Mouse (Mus musculus) midbrain, embryonic 14.5 days (tissue): ENCODE data around the gene 9130230L23Rik. TPM values are rescaled to one million over a fixed set of nuclear protein-coding genes. Genes with fewer than 3 reads are reported as not detected.
A peak's percentile ranks its signal among the peaks of the same experiment; 100 is the strongest.

Experiments used
- ATAC-seq: fragments of 200-750 bp; cut with Nextera tagmentation; 2 replicates; pipeline ENCODE4 v1.8.0; 2017; ENCODE audit warnings: moderate number of reproducible peaks, moderate library complexity; ENCODE audit not compliant: low FRiP score, low TSS enrichment
- DNase-seq: peaks from one replicate; pipeline ENCODE4 v3.0.0-alpha.2; 2015
- H3K27ac ChIP-seq: fragments of 300-500 bp; sonication (generic); replicated peaks from 2 replicates; pipeline ENCODE4 v1.5.1; 2014; ENCODE audit warnings: mild to moderate bottlenecking, low read depth, low read length, moderate library complexity
- H3K27me3 ChIP-seq: fragments of 300-500 bp; sonication (generic); 2 replicates; pipeline ENCODE4 v1.6.1; 2014; ENCODE audit warnings: low read length, control low read depth, mixed read lengths; ENCODE audit not compliant: control insufficient read depth, insufficient read depth
- H3K36me3 ChIP-seq: fragments of 300-500 bp; sonication (generic); 2 replicates; pipeline ENCODE4 v1.6.1; 2014; ENCODE audit warnings: low read length, control low read depth; ENCODE audit not compliant: control insufficient read depth, insufficient read depth
- H3K4me1 ChIP-seq: fragments of 300-500 bp; sonication (generic); 2 replicates; pipeline ENCODE4 v1.6.1; 2014; ENCODE audit warnings: mild to moderate bottlenecking, antibody characterized with exemption, low read length, control low read depth; ENCODE audit not compliant: control insufficient read depth, insufficient read depth
- H3K4me2 ChIP-seq: fragments of 300-500 bp; sonication (generic); 2 replicates; pipeline ENCODE4 v1.6.1; 2014; ENCODE audit warnings: mild to moderate bottlenecking, low read length, moderate library complexity
- H3K4me3 ChIP-seq: fragments of 300-500 bp; sonication (generic); replicated peaks from 2 replicates; pipeline ENCODE4 v1.5.1; 2014; ENCODE audit warnings: low read depth, low read length
- H3K9ac ChIP-seq: fragments of 300-500 bp; sonication (generic); replicated peaks from 2 replicates; pipeline ENCODE4 v1.6.1; 2014; ENCODE audit warnings: mild to moderate bottlenecking, low read length, moderate library complexity
- H3K9me3 ChIP-seq: fragments of 300-500 bp; sonication (generic); 2 replicates; pipeline ENCODE4 v1.6.1; 2016; ENCODE audit warnings: low read length, control low read depth, mixed read lengths; ENCODE audit not compliant: control insufficient read depth
- WGBS: fragments of 180-500 bp; shearing (Covaris S2); extraction: QIAGEN DNeasy Blood & Tissue Kit; methylation state at CpG from one replicate; pipeline ENCODE4 v1.1.7; 2014; 5-methylcytosine and 5-hydroxymethylcytosine counted together
- polyA plus RNA-seq: library from polyadenylated mRNA; unstranded; fragments of >200 nt; fragmentation: Nextera tagmentation; extraction: Ambion mirVana; gene quantifications from 2 replicates; pipeline ENCODE4 v1.2.1, GENCODE M21; 2014

Gene 9130230L23Rik
- polyA plus RNA-seq, 1 experiment from 2014 or later, result not detected

- no peak overlapping the region for H3K9ac ChIP-seq
- H3K36me3 ChIP-seq, result no peaks in the 10 kb centered on the region
- peaks cover 18% of the 10 kb centered on the region for H3K4me1 ChIP-seq
- no peak for DNase-seq
- no peak for ATAC-seq
- H3K4me2 ChIP-seq, result no peak overlapping the region
- H3K9me3 ChIP-seq, result no peaks in the 10 kb centered on the region
- 72% methylated on average over 4 of the region's 4 CpGs for WGBS
- peak overlapping the region; percentile 96 for H3K27ac ChIP-seq
- no peaks in the 10 kb centered on the region for H3K27me3 ChIP-seq
- H3K4me3 ChIP-seq, result no peak overlapping the region
Measured at GRCm38 (mm10) chr5:65951513-65951909, 52.6 kb downstream of the 9130230L23Rik start.

GRCm38 (mm10) chr5:65950679-65951512, 53.2 kb downstream of the 9130230L23Rik start:
- no peaks in the 10 kb centered on the region for H3K27me3 ChIP-seq
- H3K36me3 ChIP-seq, result no peaks in the 10 kb centered on the region
- H3K4me3 ChIP-seq, result no peak overlapping the region
- peak overlapping the region; percentile 52 for H3K4me2 ChIP-seq
- H3K27ac ChIP-seq, result peak overlapping the region; percentile 96
- 27% methylated on average over 18 of the region's 18 CpGs for WGBS
- ATAC-seq, result peak; percentile 71
- no peaks in the 10 kb centered on the region for H3K9me3 ChIP-seq
- H3K4me1 ChIP-seq, result peaks cover 18% of the 10 kb centered on the region
- peak; percentile 81 for DNase-seq
- H3K9ac ChIP-seq, result peak overlapping the region; percentile 44

GRCm38 (mm10) chr5:65950236-65950635, 53.8 kb downstream of the 9130230L23Rik start:
- peak overlapping the region; percentile 96 for H3K27ac ChIP-seq
- H3K9me3 ChIP-seq, result no peaks in the 10 kb centered on the region
- peaks cover 14% of the 10 kb centered on the region for H3K4me1 ChIP-seq
- ATAC-seq, result peak; percentile 87
- H3K4me3 ChIP-seq, result no peak overlapping the region
- H3K4me2 ChIP-seq, result peak overlapping the region; percentile 52
- peak overlapping the region; percentile 44 for H3K9ac ChIP-seq
- no peaks in the 10 kb centered on the region for H3K36me3 ChIP-seq
- H3K27me3 ChIP-seq, result no peaks in the 10 kb centered on the region
- under 1% methylated on average over 6 of the region's 6 CpGs for WGBS
- DNase-seq, result peak; percentile 92

- Histone ChIP-seq H3K9ac (no peak overlapping the region), H3K27ac (peak overlapping the region; percentile 96), H3K27me3 (no peaks in the 10 kb centered on the region), H3K4me2 (peak overlapping the region; percentile 52), H3K4me1 (peaks cover 12% of the 10 kb centered on the region), H3K36me3 (no peaks in the 10 kb centered on the region), H3K4me3 (no peak overlapping the region), H3K9me3 (no peaks in the 10 kb centered on the region)
- 3% methylated on average over 3 of the region's 3 CpGs for WGBS
- ATAC-seq (no peak), DNase-seq (peak; percentile 33)
Measured at GRCm38 (mm10) chr5:65949822-65950221, 54.3 kb downstream of the 9130230L23Rik start.

GRCm38 (mm10) chr5:65941145-65941544, 62.9 kb downstream of the 9130230L23Rik start:
- Histone ChIP-seq H3K4me2 (no peak overlapping the region), H3K4me3 (no peak overlapping the region), H3K9me3 (no peaks in the 10 kb centered on the region), H3K27ac (no peak overlapping the region), H3K27me3 (no peaks in the 10 kb centered on the region), H3K9ac (no peak overlapping the region), H3K36me3 (no peaks in the 10 kb centered on the region), H3K4me1 (no peaks in the 10 kb centered on the region)
- DNase-seq, result no peak
- WGBS, result 78% methylated on average over 4 of the region's 4 CpGs
- ATAC-seq, result no peak

GRCm38 (mm10) chr5:65937998-65938715, 65.9 kb downstream of the 9130230L23Rik start:
- Histone ChIP-seq H3K27me3 (no peaks in the 10 kb centered on the region), H3K27ac (no peak overlapping the region), H3K9ac (no peak overlapping the region), H3K4me3 (no peak overlapping the region), H3K4me2 (no peak overlapping the region), H3K36me3 (no peaks in the 10 kb centered on the region), H3K9me3 (no peaks in the 10 kb centered on the region), H3K4me1 (no peaks in the 10 kb centered on the region)
- WGBS, result 58% methylated on average over 9 of the region's 9 CpGs
- ATAC-seq, result peak; percentile 46; the same call in 1 of the 2 replicates
- DNase-seq, result peak; percentile 85

- H3K27ac ChIP-seq, result no peak overlapping the region
- 74% methylated on average over 11 of the region's 11 CpGs for WGBS
- no peaks in the 10 kb centered on the region for H3K27me3 ChIP-seq
- no peaks in the 10 kb centered on the region for H3K36me3 ChIP-seq
- no peaks in the 10 kb centered on the region for H3K9me3 ChIP-seq
- DNase-seq (no peak), ATAC-seq (no peak)
- no peak overlapping the region for H3K4me2 ChIP-seq
- no peak overlapping the region for H3K9ac ChIP-seq
- H3K4me1 ChIP-seq, result no peaks in the 10 kb centered on the region
- H3K4me3 ChIP-seq, result no peak overlapping the region
Measured at GRCm38 (mm10) chr5:65937011-65937726, 66.9 kb downstream of the 9130230L23Rik start.

- no peaks in the 10 kb centered on the region for H3K4me1 ChIP-seq
- H3K27ac ChIP-seq, result no peak within 1 kb of the TSS
- no peak within 1 kb of the TSS for H3K9ac ChIP-seq
- DNase-seq (no peak), ATAC-seq (no peak)
- H3K36me3 ChIP-seq, result no peaks in the 10 kb centered on the region
- 86% methylated on average over 5 of the region's 5 CpGs for WGBS
- no peak within 1 kb of the TSS for H3K4me3 ChIP-seq
- H3K4me2 ChIP-seq, result no peak within 1 kb of the TSS
- no peaks in the 10 kb centered on the region for H3K9me3 ChIP-seq
- H3K27me3 ChIP-seq, result no peaks in the 10 kb centered on the region
Measured at GRCm38 (mm10) chr5:65934783-65935182, 69.3 kb downstream of the 9130230L23Rik start, which contains the start of gene Chrna9. Gene Chrna9 (plus strand): TSS chr5:65934921.
